Mouse (Mus musculus): Measurements from ENCODE around the gene Paqr4.

DNA sequence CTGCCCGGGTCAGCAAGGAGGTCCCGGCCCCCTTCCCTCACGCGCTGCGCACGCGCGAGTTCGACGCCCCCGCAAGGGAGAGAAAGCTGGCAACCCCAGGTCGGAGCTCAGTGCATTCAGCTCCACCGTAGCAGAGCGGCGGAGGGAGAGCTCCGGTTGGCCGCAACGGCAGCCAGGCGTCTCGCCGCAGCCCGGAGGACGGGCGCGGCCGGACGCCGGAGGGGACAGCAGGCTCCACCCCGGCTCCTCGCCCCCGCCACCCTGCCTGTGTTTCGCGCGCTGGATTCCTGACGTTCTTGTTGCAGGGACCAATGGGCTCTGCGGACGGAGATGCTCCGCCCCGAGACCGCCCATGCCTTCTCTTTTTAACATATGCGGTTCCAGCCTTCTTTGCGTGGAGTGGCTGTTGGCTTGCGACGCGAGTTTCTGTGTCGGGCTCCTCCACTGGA is 507 bp downstream of the Paqr4 start:
- no peak for TF ChIP-seq CTCF (IDR thresholded peaks at IDR 0.05; ENCODE audit: borderline replicate concordance, insufficient read depth, low read length)
- peak; percentile 61 for TF ChIP-seq POLR2A (IDR thresholded peaks at IDR 0.05; ENCODE audit: low read depth, low read length)
